Mouse (Mus musculus): ENCODE measurements around the gene Hyal3. TPM values are rescaled to one million over a fixed set of nuclear protein-coding genes. Genes with fewer than 3 reads are reported as not detected.

Hyal3 gene
- total RNA-seq, 2 experiments from 2014 or later: 0.74 to 1.1 TPM

- no peak for DNase-seq
Measured at GRCm38 (mm10) chr9:107617461-107617860, 36.8 kb downstream of the Hyal3 start.

- no peak for DNase-seq
Measured at GRCm38 (mm10) chr9:107618098-107618497, 37.5 kb downstream of the Hyal3 start.

GRCm38 (mm10) chr9:107618778-107619545, 38.3 kb downstream of the Hyal3 start:
- peak; percentile 75 for DNase-seq

- DNase-seq: peak; percentile 64
Measured at GRCm38 (mm10) chr9:107619546-107619879, 38.9 kb downstream of the Hyal3 start.

- DNase-seq: no peak
Measured at GRCm38 (mm10) chr9:107620954-107621353, 40.3 kb downstream of the Hyal3 start.

GRCm38 (mm10) chr9:107624539-107624938, 43.9 kb downstream of the Hyal3 start:
- no peak for DNase-seq

GRCm38 (mm10) chr9:107624951-107625350, 44.3 kb downstream of the Hyal3 start:
- no peak for DNase-seq

- no peak for DNase-seq
Measured at GRCm38 (mm10) chr9:107625351-107626128, 44.9 kb downstream of the Hyal3 start.

- DNase-seq: no peak
Measured at GRCm38 (mm10) chr9:107626158-107626843, 45.7 kb downstream of the Hyal3 start.

GRCm38 (mm10) chr9:107626844-107627277, 46.2 kb downstream of the Hyal3 start:
- DNase-seq: peak; percentile 95

- no peak for DNase-seq
Measured at GRCm38 (mm10) chr9:107627387-107628255, 47.0 kb downstream of the Hyal3 start.

- peak; percentile 69 for DNase-seq
Measured at GRCm38 (mm10) chr9:107628721-107629410, 48.2 kb downstream of the Hyal3 start.

GRCm38 (mm10) chr9:107629411-107629730, 48.8 kb downstream of the Hyal3 start:
- DNase-seq: no peak

GRCm38 (mm10) chr9:107629901-107630425, 49.3 kb downstream of the Hyal3 start:
- DNase-seq: no peak

GRCm38 (mm10) chr9:107630576-107630975, 50.0 kb downstream of the Hyal3 start:
- no peak for DNase-seq

- DNase-seq: no peak
Measured at GRCm38 (mm10) chr9:107631311-107631826, 50.8 kb downstream of the Hyal3 start.

- no peak for DNase-seq
Measured at GRCm38 (mm10) chr9:107631861-107632260, 51.2 kb downstream of the Hyal3 start.

GRCm38 (mm10) chr9:107632478-107632877, 51.9 kb downstream of the Hyal3 start:
- DNase-seq: peak; percentile 77

- peak; percentile 86 for DNase-seq
Measured at GRCm38 (mm10) chr9:107633091-107633660, 52.6 kb downstream of the Hyal3 start.

- peak; percentile 55 for DNase-seq
Measured at GRCm38 (mm10) chr9:107633661-107634405, 53.2 kb downstream of the Hyal3 start.

Measured in heart, postnatal 4 days (tissue).